ENCODE assay signal across 12 mouse cellular contexts in the genomic region with DNA sequence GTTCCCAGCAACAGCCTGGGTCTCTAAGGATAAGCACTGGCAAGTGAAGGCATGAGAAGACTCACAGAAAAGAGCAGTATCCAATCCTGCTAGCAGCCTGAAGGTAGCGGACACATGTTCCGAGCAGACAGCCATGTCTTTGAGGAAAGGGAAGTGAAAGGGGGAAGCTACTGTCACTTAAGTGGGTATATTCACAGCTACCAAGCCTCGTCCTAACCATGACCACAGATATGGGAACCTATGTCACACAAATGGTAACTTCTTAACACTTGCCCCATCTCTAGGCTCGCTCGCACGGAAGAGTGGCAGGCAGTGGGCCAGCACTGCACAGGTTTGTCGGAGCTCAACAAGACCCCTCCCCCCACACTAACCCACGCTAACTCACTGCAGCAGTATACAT.
DNase-seq lines count a peak whose midpoint lies in the region; ATAC-seq and TF ChIP-seq lines count a peak whose summit lies in the region.
"Had no signal": no experiment of that assay in that cellular context is flagged by ENCODE, and none has a peak within 500 bp of the region (broad histone marks: within the 10 kb centered on the region; RNA-seq: fewer than 3 reads in every experiment).

No protein-coding gene starts in this region.

- TF ChIP-seq CTCF in small intestine, adult 2 months (IDR thresholded peaks at IDR 0.05; ENCODE audit: extremely low read depth, insufficient read length, insufficient replicate concordance, low read depth, low read length), result no peak

- no peaks in the 10 kb centered on the region for H3K27me3 ChIP-seq in liver, embryonic 13.5 days
- peaks cover 6% of the 10 kb centered on the region; the same call in 1 of the 2 replicates for H3K27me3 ChIP-seq in small intestine, adult 2 months (ENCODE audit: control insufficient read depth, insufficient read depth, low read length)

- H3K4me3 ChIP-seq in liver, embryonic 13.5 days (replicated peaks), result no peak overlapping the region
- no peak overlapping the region for H3K4me3 ChIP-seq in small intestine, adult 2 months (ENCODE audit: low read depth, low read length)
- H3K4me3 ChIP-seq: hindbrain, embryonic 10.5 days; myocyte had no signal

- no peaks in the 10 kb centered on the region for H3K9me3 ChIP-seq in liver, embryonic 13.5 days (replicated peaks)
- H3K9me3 ChIP-seq: hindbrain, embryonic 10.5 days had no signal

- no peak for ATAC-seq in liver, embryonic 13.5 days (ENCODE audit: low read depth)

- peak; percentile 37 for DNase-seq in layer of hippocampus, adult 9-11 months
- no peak for DNase-seq in layer of hippocampus, adult 11-12 months (ENCODE audit: low spot score)
- peak; percentile 67 for DNase-seq in MEL-GATA-1-ER (ENCODE audit: extremely low read depth, low read depth)
- DNase-seq in liver, embryonic 13.5 days, result peak; percentile 1
- DNase-seq in thymus, postnatal 4 days, result no peak
- no peak for DNase-seq in thymus, adult 18-20 months
- no peak for DNase-seq in urinary bladder, adult 18-20 months (ENCODE audit: low spot score in 2 of 2)
- DNase-seq: kidney, adult 8-10 months; left cerebral cortex, postnatal 4 days had no signal

- no peak overlapping the region for H3K4me2 ChIP-seq in liver, embryonic 13.5 days

- no peak overlapping the region for H3K9ac ChIP-seq in liver, embryonic 13.5 days

- no peaks in the 10 kb centered on the region; the same call in 1 of the 2 replicates for H3K4me1 ChIP-seq in liver, embryonic 13.5 days (replicated peaks)
- H3K4me1 ChIP-seq in small intestine, adult 2 months (ENCODE audit: control insufficient read depth, insufficient read depth, insufficient read length, low read length), result no peaks in the 10 kb centered on the region

- WGBS in liver, embryonic 13.5 days (ENCODE audit: insufficient replicate concordance), result 21% methylated on average over 8 of the region's 8 CpGs
- WGBS in small intestine, adult 2 months, result 81% methylated on average over 8 of the region's 8 CpGs

- no peak for TF ChIP-seq POLR2A in small intestine, adult 2 months (IDR thresholded peaks at IDR 0.05; ENCODE audit: low read depth, low read length)

- no peaks in the 10 kb centered on the region for H3K36me3 ChIP-seq in liver, embryonic 13.5 days
- H3K36me3 ChIP-seq in small intestine, adult 2 months (ENCODE audit: control insufficient read depth, insufficient read depth, low read length), result peaks cover 20% of the 10 kb centered on the region

- H3K27ac ChIP-seq in liver, embryonic 13.5 days, result no peak overlapping the region
- H3K27ac ChIP-seq in small intestine, adult 2 months (ENCODE audit: insufficient read depth, low read depth, low read length), result peak overlapping the region; percentile 42; the same call in 1 of the 2 replicates
- H3K27ac ChIP-seq: hindbrain, embryonic 10.5 days had no signal

Comparison
In these comparisons a context has a peak if more than half of its experiments do, and no peak if none do; other contexts are left out.
1. DNase-seq: peak in layer of hippocampus, adult 9-11 months (single experiment), MEL-GATA-1-ER (single experiment) and liver, embryonic 13.5 days (single experiment); none in layer of hippocampus, adult 11-12 months (single experiment), thymus, postnatal 4 days (single experiment), thymus, adult 18-20 months (0 of 2) and urinary bladder, adult 18-20 months (0 of 2).